Mouse (Mus musculus): ENCODE measurements around the gene Tmem95. TPM values are rescaled to one million over a fixed set of nuclear protein-coding genes. Genes with fewer than 3 reads are reported as not detected.

The Tmem95 gene
- total and polyA plus RNA-seq, 2 experiments from 2014 or later: not detected

- TF ChIP-seq EP300 (IDR thresholded peaks at IDR 0.05; ENCODE audit: low read depth) (no peak), CTCF (IDR thresholded peaks at IDR 0.05; ENCODE audit: low read depth) (no peak)
- Histone ChIP-seq H3K4me1 (ENCODE audit: control insufficient read depth, insufficient read depth) (peaks cover 20% of the 10 kb centered on the region; the same call in 1 of the 2 replicates), H3K4me3 (ENCODE audit: low read depth, low read length) (no peak overlapping the region), H3K4me2 (ENCODE audit: low read depth, low read length) (no peak overlapping the region), H3K27ac (ENCODE audit: low read depth) (no peak overlapping the region), H3K36me3 (replicated peaks; ENCODE audit: control insufficient read depth, insufficient read depth, low read length) (peaks cover 41% of the 10 kb centered on the region), H3K9ac (replicated peaks; ENCODE audit: low read depth, low read length) (no peak overlapping the region), H3K27me3 (ENCODE audit: control insufficient read depth, insufficient read depth, low read length) (no peaks in the 10 kb centered on the region), H3K9me3 (replicated peaks; ENCODE audit: control insufficient read depth, low read length) (no peaks in the 10 kb centered on the region)
- no peak for ATAC-seq (ENCODE audit: insufficient read depth, low read depth)
- WGBS: 89% methylated on average over 15 of the region's 15 CpGs
- no peak for DNase-seq (ENCODE audit: low spot score)
These were observed 27.9 kb downstream of the Tmem95 start for GRCm38 (mm10) chr11:69849884-69850283.

- peaks cover 41% of the 10 kb centered on the region for H3K36me3 ChIP-seq (replicated peaks; ENCODE audit: control insufficient read depth, insufficient read depth, low read length)
- DNase-seq (ENCODE audit: low spot score) (no peak), ATAC-seq (ENCODE audit: insufficient read depth, low read depth) (no peak)
- H3K27ac ChIP-seq (ENCODE audit: low read depth): peak overlapping the region; percentile 56
- peaks cover 20% of the 10 kb centered on the region; the same call in 1 of the 2 replicates for H3K4me1 ChIP-seq (ENCODE audit: control insufficient read depth, insufficient read depth)
- TF ChIP-seq EP300 (IDR thresholded peaks at IDR 0.05; ENCODE audit: low read depth) (no peak), CTCF (IDR thresholded peaks at IDR 0.05; ENCODE audit: low read depth) (no peak)
- H3K4me2 ChIP-seq (ENCODE audit: low read depth, low read length): no peak overlapping the region
- WGBS: 80% methylated on average over 9 of the region's 9 CpGs
- no peaks in the 10 kb centered on the region for H3K9me3 ChIP-seq (replicated peaks; ENCODE audit: control insufficient read depth, low read length)
- H3K4me3 ChIP-seq (ENCODE audit: low read depth, low read length): no peak overlapping the region
- H3K9ac ChIP-seq (replicated peaks; ENCODE audit: low read depth, low read length): no peak overlapping the region
- H3K27me3 ChIP-seq (ENCODE audit: control insufficient read depth, insufficient read depth, low read length): no peaks in the 10 kb centered on the region
These were observed 28.7 kb downstream of the Tmem95 start for GRCm38 (mm10) chr11:69849128-69849527.

DNA sequence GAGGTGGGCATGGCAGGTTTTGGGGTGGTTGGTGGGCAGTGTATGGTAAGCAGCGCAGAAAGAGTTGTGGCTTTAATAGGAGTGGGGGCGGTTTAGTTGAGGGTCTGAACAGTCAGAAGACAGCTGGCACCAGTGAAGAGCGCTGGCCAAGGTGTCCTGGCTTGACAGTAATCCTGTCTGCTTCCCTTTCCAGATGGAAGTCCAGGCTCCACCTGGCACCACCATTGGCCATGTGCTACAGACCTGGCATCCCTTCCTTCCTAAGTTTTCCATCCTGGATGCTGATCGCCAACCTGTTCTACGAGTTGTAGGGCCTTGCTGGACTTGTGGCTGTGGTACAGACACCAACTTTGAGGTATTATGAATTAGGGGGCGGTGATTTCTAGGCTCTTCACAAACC is 29.8 kb downstream of the Tmem95 start:
- H3K27me3 ChIP-seq (ENCODE audit: control insufficient read depth, insufficient read depth, low read length): no peaks in the 10 kb centered on the region
- peaks cover 41% of the 10 kb centered on the region for H3K36me3 ChIP-seq (replicated peaks; ENCODE audit: control insufficient read depth, insufficient read depth, low read length)
- H3K27ac ChIP-seq (ENCODE audit: low read depth): no peak overlapping the region
- H3K4me1 ChIP-seq (ENCODE audit: control insufficient read depth, insufficient read depth): peaks cover 20% of the 10 kb centered on the region; the same call in 1 of the 2 replicates
- 95% methylated on average over 6 of the region's 6 CpGs for WGBS
- H3K4me2 ChIP-seq (ENCODE audit: low read depth, low read length): no peak overlapping the region
- no peak overlapping the region for H3K9ac ChIP-seq (replicated peaks; ENCODE audit: low read depth, low read length)
- no peaks in the 10 kb centered on the region for H3K9me3 ChIP-seq (replicated peaks; ENCODE audit: control insufficient read depth, low read length)
- H3K4me3 ChIP-seq (ENCODE audit: low read depth, low read length): no peak overlapping the region
- no peak for ATAC-seq (ENCODE audit: insufficient read depth, low read depth)
- DNase-seq (ENCODE audit: low spot score): no peak
- TF ChIP-seq EP300 (IDR thresholded peaks at IDR 0.05; ENCODE audit: low read depth): no peak
- TF ChIP-seq CTCF (IDR thresholded peaks at IDR 0.05; ENCODE audit: low read depth): no peak

- Histone ChIP-seq H3K4me1 (ENCODE audit: control insufficient read depth, insufficient read depth) (peaks cover 20% of the 10 kb centered on the region; the same call in 1 of the 2 replicates), H3K9ac (replicated peaks; ENCODE audit: low read depth, low read length) (peak overlapping the region; percentile 77), H3K27me3 (ENCODE audit: control insufficient read depth, insufficient read depth, low read length) (no peaks in the 10 kb centered on the region), H3K27ac (ENCODE audit: low read depth) (peak overlapping the region; percentile 90), H3K9me3 (replicated peaks; ENCODE audit: control insufficient read depth, low read length) (no peaks in the 10 kb centered on the region), H3K36me3 (replicated peaks; ENCODE audit: control insufficient read depth, insufficient read depth, low read length) (peaks cover 38% of the 10 kb centered on the region), H3K4me3 (ENCODE audit: low read depth, low read length) (peak overlapping the region; percentile 79), H3K4me2 (ENCODE audit: low read depth, low read length) (peak overlapping the region; percentile 63)
- WGBS: 13% methylated on average over 36 of the region's 37 CpGs
- ATAC-seq (ENCODE audit: insufficient read depth, low read depth): peak; percentile 37
- no peak for TF ChIP-seq EP300 (IDR thresholded peaks at IDR 0.05; ENCODE audit: low read depth)
- TF ChIP-seq CTCF (IDR thresholded peaks at IDR 0.05; ENCODE audit: low read depth): no peak
- no peak for DNase-seq (ENCODE audit: low spot score)
These were observed 30.8 kb downstream of the Tmem95 start for GRCm38 (mm10) chr11:69846738-69847688.

DNA sequence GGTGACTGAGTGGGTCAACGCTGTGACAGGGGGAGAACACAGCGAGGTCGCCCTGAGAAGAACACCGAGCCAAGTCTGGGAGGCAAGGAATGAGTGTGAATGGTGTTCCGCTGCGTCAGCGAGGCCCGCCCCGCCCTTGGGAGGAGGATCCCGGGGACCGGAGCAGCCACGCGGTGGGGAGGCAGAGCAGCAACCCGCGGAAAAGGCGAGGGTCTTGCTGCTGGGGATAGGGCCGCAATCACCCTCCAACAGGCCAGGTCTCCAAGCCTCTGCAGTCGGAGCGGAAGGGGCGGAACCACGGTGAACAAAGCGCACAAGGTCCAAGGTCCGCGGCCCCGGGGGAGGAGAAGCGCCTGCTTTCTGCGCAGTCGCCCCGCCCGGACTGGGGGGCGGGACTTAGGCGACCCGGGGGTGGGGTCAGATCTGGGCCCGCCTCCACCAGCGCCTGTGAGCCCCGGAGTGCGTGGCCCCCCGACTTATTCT is 31.6 kb downstream of the Tmem95 start, which contains the start of gene Plscr3:
Gene Plscr3, plus strand, starts transcription at position 179 of the 483 bp plus-strand sequence.
- peaks cover 31% of the 10 kb centered on the region for H3K36me3 ChIP-seq (replicated peaks; ENCODE audit: control insufficient read depth, insufficient read depth, low read length)
- DNase-seq (ENCODE audit: low spot score): peak; percentile 95
- TF ChIP-seq CTCF (IDR thresholded peaks at IDR 0.05; ENCODE audit: low read depth) (no peak), EP300 (IDR thresholded peaks at IDR 0.05; ENCODE audit: low read depth) (no peak)
- peak within 1 kb of the TSS; percentile 79 for H3K4me3 ChIP-seq (ENCODE audit: low read depth, low read length)
- 0% methylated on average over 37 of the region's 38 CpGs for WGBS
- H3K27me3 ChIP-seq (ENCODE audit: control insufficient read depth, insufficient read depth, low read length): no peaks in the 10 kb centered on the region
- H3K27ac ChIP-seq (ENCODE audit: low read depth): peak within 1 kb of the TSS; percentile 90
- ATAC-seq (ENCODE audit: insufficient read depth, low read depth): peak; percentile 95
- peaks cover 20% of the 10 kb centered on the region; the same call in 1 of the 2 replicates for H3K4me1 ChIP-seq (ENCODE audit: control insufficient read depth, insufficient read depth)
- no peaks in the 10 kb centered on the region for H3K9me3 ChIP-seq (replicated peaks; ENCODE audit: control insufficient read depth, low read length)
- H3K4me2 ChIP-seq (ENCODE audit: low read depth, low read length): peak within 1 kb of the TSS; percentile 63
- H3K9ac ChIP-seq (replicated peaks; ENCODE audit: low read depth, low read length): peak within 1 kb of the TSS; percentile 77
